Mouse (Mus musculus) heart, embryonic 14.5 days (tissue): ENCODE results near the gene Utp14b. TPM values are rescaled to one million over a fixed set of nuclear protein-coding genes. Genes with fewer than 3 reads are reported as not detected.

Source experiments
- ATAC-seq: fragments of 200-750 bp; cut with Nextera tagmentation; 2 replicates; pipeline ENCODE4 v1.8.0; 2017; ENCODE audit warnings: low read depth, moderate TSS enrichment; ENCODE audit not compliant: insufficient number of reproducible peaks, insufficient read depth, low FRiP score
- H3K27ac ChIP-seq, 2 experiments: fragments of 200-500 bp in 1 of 2; fragments of 300-500 bp in 1 of 2; sonication (generic) in 1 of 2; replicated peaks in 1 of 2; 2 replicates each; pipeline ENCODE4 v1.5.1; 2012 to 2014; ENCODE audit warnings: low read depth in 2 of 2, low read length in 2 of 2, control low read depth in 1 of 2, mild to moderate bottlenecking in 1 of 2, mixed read lengths in 1 of 2; ENCODE audit not compliant: control insufficient read depth in 1 of 2, insufficient read depth in 1 of 2
- H3K27me3 ChIP-seq: fragments of 300-500 bp; sonication (generic); 2 replicates; pipeline ENCODE4 v1.6.1; 2014; ENCODE audit warnings: mild to moderate bottlenecking, low read length, control low read depth; ENCODE audit not compliant: control insufficient read depth, insufficient read depth
- H3K36me3 ChIP-seq: fragments of 300-500 bp; sonication (generic); 2 replicates; pipeline ENCODE4 v1.6.1; 2014; ENCODE audit warnings: mild to moderate bottlenecking, control low read depth, low read length, mixed read lengths; ENCODE audit not compliant: control insufficient read depth, insufficient read depth
- H3K4me1 ChIP-seq, 2 experiments: fragments of 200-500 bp in 1 of 2; fragments of 300-500 bp in 1 of 2; sonication (generic) in 1 of 2; 2 replicates each; pipeline ENCODE4 v1.6.1; 2012 to 2014; ENCODE audit warnings: low read length in 2 of 2, control low read depth in 1 of 2, mixed read lengths in 1 of 2; ENCODE audit not compliant: control insufficient read depth in 2 of 2, insufficient read depth in 2 of 2
- H3K4me2 ChIP-seq: fragments of 300-500 bp; sonication (generic); 2 replicates; pipeline ENCODE4 v1.6.1; 2014; ENCODE audit warnings: mild to moderate bottlenecking, low read length
- H3K4me3 ChIP-seq, 2 experiments: fragments of 200-500 bp in 1 of 2; fragments of 300-500 bp in 1 of 2; sonication (generic) in 1 of 2; 2 replicates each; pipeline ENCODE4 v1.5.1; 2012 to 2014; ENCODE audit warnings: low read length in 2 of 2, mild to moderate bottlenecking in 2 of 2, control low read depth in 1 of 2, low read depth in 1 of 2, moderate library complexity in 1 of 2; ENCODE audit not compliant: control insufficient read depth in 1 of 2, insufficient read depth in 1 of 2
- H3K9ac ChIP-seq: fragments of 300-500 bp; sonication (generic); 2 replicates; pipeline ENCODE4 v1.6.1; 2014; ENCODE audit warnings: mild to moderate bottlenecking, low read length
- H3K9me3 ChIP-seq: fragments of 300-500 bp; sonication (generic); 2 replicates; pipeline ENCODE4 v1.6.1; 2016; ENCODE audit warnings: low read length, control low read depth; ENCODE audit not compliant: control insufficient read depth
- WGBS: fragments of 180-500 bp; shearing (Covaris S2); extraction: QIAGEN DNeasy Blood & Tissue Kit; methylation state at CpG from one replicate; pipeline ENCODE4 v1.1.7; 2014; 5-methylcytosine and 5-hydroxymethylcytosine counted together
- polyA plus RNA-seq: library from polyadenylated mRNA; unstranded; fragments of >200 nt; fragmentation: Nextera tagmentation; extraction: Ambion mirVana; gene quantifications from 2 replicates; pipeline ENCODE4 v1.2.1, GENCODE M21; 2014

Gene Utp14b
- polyA plus RNA-seq, result 2.7 and 2.8 TPM in 2 replicates

GRCm38 (mm10) chr1:78657671-78658440 is at the start of gene Utp14b, which contains the start of gene Acsl3:
Utp14b (plus strand) TSS chr1:78658038.
Acsl3 (plus strand) TSS chr1:78657825.
- under 1% methylated on average over 101 of the region's 104 CpGs for WGBS
- ATAC-seq, result peak; percentile 99
- peak within 1 kb of the TSS; percentile 90 to 93 for H3K27ac ChIP-seq
- no peaks in the 10 kb centered on the region for H3K27me3 ChIP-seq
- H3K4me3 ChIP-seq, result peak within 1 kb of the TSS; percentile 93 to 98
- H3K9me3 ChIP-seq, result no peaks in the 10 kb centered on the region
- H3K36me3 ChIP-seq, result no peaks in the 10 kb centered on the region
- H3K9ac ChIP-seq, result peak within 1 kb of the TSS; percentile 99
- peak within 1 kb of the TSS; percentile 71 for H3K4me2 ChIP-seq
- H3K4me1 ChIP-seq, result peaks cover 13 to 32% of the 10 kb centered on the region in 2 experiments; a peak in 3 of 4 replicates

GRCm38 (mm10) chr1:78609134-78609907 is 48.5 kb upstream of the Utp14b start:
- no peak overlapping the region for H3K4me3 ChIP-seq
- WGBS, result 37% methylated on average over 12 of the region's 12 CpGs
- no peaks in the 10 kb centered on the region for H3K36me3 ChIP-seq
- ATAC-seq, result no peak
- peaks cover 8 to 18% of the 10 kb centered on the region in 2 experiments for H3K4me1 ChIP-seq
- H3K9ac ChIP-seq, result no peak overlapping the region
- no peak overlapping the region for H3K4me2 ChIP-seq
- H3K9me3 ChIP-seq, result no peaks in the 10 kb centered on the region
- H3K27me3 ChIP-seq, result no peaks in the 10 kb centered on the region
- H3K27ac ChIP-seq, result no peak overlapping the region

- Histone ChIP-seq H3K27me3 (no peaks in the 10 kb centered on the region), H3K9ac (no peak overlapping the region), H3K4me1 (peaks cover 10 to 26% of the 10 kb centered on the region in 2 experiments), H3K36me3 (no peaks in the 10 kb centered on the region), H3K4me3 (no peak overlapping the region), H3K27ac (0 out of 4 replicates have a peak overlapping the region, but pooled peaks of 1 of the 2 experiments have one; percentile 38), H3K4me2 (no peak overlapping the region), H3K9me3 (no peaks in the 10 kb centered on the region)
- WGBS, result 32% methylated on average over 4 of the region's 4 CpGs
- no peak for ATAC-seq
These were observed 46.8 kb upstream of the Utp14b start for GRCm38 (mm10) chr1:78611039-78611438.

- Histone ChIP-seq H3K27me3 (no peaks in the 10 kb centered on the region), H3K27ac (no peak overlapping the region), H3K4me2 (no peak overlapping the region), H3K9me3 (no peaks in the 10 kb centered on the region), H3K36me3 (no peaks in the 10 kb centered on the region), H3K4me3 (no peak overlapping the region), H3K9ac (no peak overlapping the region), H3K4me1 (peaks cover 10 to 26% of the 10 kb centered on the region in 2 experiments)
- 47% methylated on average over 1 of the region's 1 CpGs for WGBS
- ATAC-seq, result no peak
These were observed 44.9 kb upstream of the Utp14b start for GRCm38 (mm10) chr1:78612959-78613358.

GRCm38 (mm10) chr1:78624352-78624751 is 33.5 kb upstream of the Utp14b start:
- H3K4me1 ChIP-seq, result no peaks in the 10 kb centered on the region
- H3K9ac ChIP-seq, result no peak overlapping the region
- no peak overlapping the region for H3K27ac ChIP-seq
- no peak overlapping the region for H3K4me2 ChIP-seq
- H3K27me3 ChIP-seq, result no peaks in the 10 kb centered on the region
- 89% methylated on average over 2 of the region's 2 CpGs for WGBS
- no peaks in the 10 kb centered on the region for H3K36me3 ChIP-seq
- no peak overlapping the region for H3K4me3 ChIP-seq
- no peaks in the 10 kb centered on the region for H3K9me3 ChIP-seq
- no peak for ATAC-seq

- Histone ChIP-seq H3K36me3 (no peaks in the 10 kb centered on the region), H3K9ac (no peak overlapping the region), H3K27me3 (no peaks in the 10 kb centered on the region), H3K4me2 (no peak overlapping the region), H3K4me3 (no peak overlapping the region), H3K27ac (no peak overlapping the region), H3K9me3 (no peaks in the 10 kb centered on the region), H3K4me1 (no peaks in the 10 kb centered on the region)
- WGBS, result 77% methylated on average over 3 of the region's 3 CpGs
- no peak for ATAC-seq
These were observed 23.4 kb upstream of the Utp14b start for GRCm38 (mm10) chr1:78634486-78634885.

GRCm38 (mm10) chr1:78640871-78641270 is 17.0 kb upstream of the Utp14b start:
- Histone ChIP-seq H3K4me3 (no peak overlapping the region), H3K9ac (no peak overlapping the region), H3K4me2 (no peak overlapping the region), H3K27ac (no peak overlapping the region), H3K36me3 (no peaks in the 10 kb centered on the region), H3K4me1 (no peaks in the 10 kb centered on the region), H3K9me3 (0 out of 2 replicates have a peak, but pooled peaks cover 3% of the 10 kb centered on the region), H3K27me3 (no peaks in the 10 kb centered on the region)
- no peak for ATAC-seq
